Mouse (Mus musculus): Measurements from ENCODE around the gene Slc17a2.

DNA sequence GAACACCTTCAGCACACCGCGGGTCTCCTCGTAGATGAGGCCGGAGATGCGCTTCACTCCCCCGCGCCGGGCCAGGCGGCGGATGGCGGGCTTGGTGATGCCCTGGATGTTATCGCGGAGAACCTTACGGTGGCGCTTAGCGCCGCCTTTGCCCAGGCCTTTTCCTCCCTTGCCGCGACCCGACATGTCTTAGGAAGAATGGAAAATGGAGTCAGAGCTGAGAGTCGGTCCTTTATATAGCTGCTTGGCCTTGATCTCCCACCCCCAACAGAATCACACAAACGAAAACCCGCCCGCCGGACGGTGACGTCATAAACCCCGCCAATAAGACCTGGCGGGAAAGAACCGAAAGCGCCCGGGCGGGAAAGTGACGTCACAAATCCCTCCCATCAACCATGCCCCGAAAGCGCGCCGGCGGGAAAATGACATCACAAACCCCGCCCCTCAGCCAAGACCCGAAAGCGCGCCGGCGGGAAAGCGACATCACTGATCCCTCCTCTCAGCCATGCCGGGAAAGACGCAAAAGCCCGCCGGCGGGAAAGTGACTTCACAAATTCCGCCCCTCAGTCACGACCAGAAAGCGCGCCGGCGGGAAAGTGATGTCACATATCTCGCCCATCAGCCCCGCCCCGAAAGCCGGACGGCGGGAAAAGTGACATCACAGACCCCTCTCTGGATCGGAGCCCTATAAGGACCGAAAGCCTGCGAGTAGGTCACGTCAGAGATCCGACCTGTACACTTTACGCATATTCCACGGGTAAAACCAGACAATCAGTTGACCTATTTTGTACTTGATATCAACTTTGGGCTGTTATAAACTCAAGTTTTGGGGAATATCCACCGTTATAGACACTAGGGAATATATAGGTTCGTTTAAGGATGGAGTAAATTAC, 45.6 kb upstream of the Slc17a2 start, which contains the start of gene Hist1h4a:
- TF ChIP-seq POLR2A (IDR thresholded peaks at IDR 0.05; ENCODE audit: borderline replicate concordance, low read depth, low read length) (0 out of 2 replicates have a peak, but pooled peaks have one; percentile 54), CTCF (IDR thresholded peaks at IDR 0.05; ENCODE audit: low read depth, low read length) (no peak)

Measured in bone marrow macrophage, adult 2 months (primary cell).